Mouse (Mus musculus): ENCODE measurements around the gene Ctdsp2. TPM values are rescaled to one million over a fixed set of nuclear protein-coding genes. Genes with fewer than 3 reads are reported as not detected.

Ctdsp2 gene
- total and polyA plus RNA-seq, 3 experiments = 8.9 to 21.9 (median 20.2) TPM

DNA sequence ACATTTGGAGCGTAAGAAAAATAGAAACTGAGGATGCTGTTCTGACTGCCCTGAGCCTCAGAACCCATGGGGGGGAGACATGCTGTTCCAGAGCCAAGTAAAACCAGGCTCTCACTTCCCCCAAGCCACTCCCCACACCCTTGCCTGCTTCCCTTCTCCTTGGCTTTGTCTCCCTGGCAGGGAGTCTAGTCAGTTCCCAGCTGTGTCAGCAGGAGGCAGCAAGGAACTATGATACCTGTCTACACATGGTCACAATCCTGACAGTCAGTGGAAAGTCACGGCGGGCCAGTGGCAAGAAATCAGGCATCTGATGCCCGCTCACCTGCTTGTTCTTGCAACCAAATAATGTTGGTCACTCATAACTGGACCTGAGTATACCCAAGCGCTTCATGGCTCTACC is 38.0 kb downstream of the Ctdsp2 start:
- Histone ChIP-seq H3K4me1 (ENCODE audit: control insufficient read depth in 1 of 2, insufficient read depth in 2 of 2) (no peaks in the 10 kb centered on the region), H3K27me3 (replicated peaks) (no peaks in the 10 kb centered on the region), H3K4me2 (ENCODE audit: insufficient read depth, low read depth, poor library complexity, severe bottlenecking) (no peak overlapping the region), H3K79me2 (replicated peaks; ENCODE audit: control insufficient read depth, extremely low read depth, insufficient read depth, poor library complexity, severe bottlenecking) (no peaks in the 10 kb centered on the region), H3K9ac (ENCODE audit: insufficient read depth, low read depth) (no peak overlapping the region), H3K9me3 (replicated peaks; ENCODE audit: low read length) (no peaks in the 10 kb centered on the region), H3K4me3 (replicated peaks in 1 of 3; ENCODE audit: low read depth in 2 of 3, low read length in 2 of 3, poor library complexity in 1 of 3) (no peak overlapping the region), H3K27ac (ENCODE audit: insufficient read depth, low read depth) (no peak overlapping the region), H3K36me3 (replicated peaks in 1 of 2; ENCODE audit: control insufficient read depth in 1 of 2, insufficient read depth in 1 of 2, low read length in 1 of 2) (peaks cover 0 to 55% of the 10 kb centered on the region in 2 experiments)
- TF ChIP-seq GABPA (IDR thresholded peaks at IDR 0.05; ENCODE audit: insufficient replicate concordance, low read depth, low read length) (no peak), ETS1 (conservative IDR thresholded peaks at IDR 0.05; ENCODE audit: low read depth, low read length) (no peak), RAD21 (IDR thresholded peaks at IDR 0.05; ENCODE audit: low read depth, low read length) (peak; percentile 55), POLR2A (IDR thresholded peaks at IDR 0.05; ENCODE audit: low read depth, low read length) (no peak), TBP (conservative IDR thresholded peaks at IDR 0.05; ENCODE audit: low read depth, low read length) (no peak), PAX5 (IDR thresholded peaks at IDR 0.05; ENCODE audit: low read length) (no peak), MAFK (IDR thresholded peaks at IDR 0.05; ENCODE audit: insufficient replicate concordance, low read length) (no peak), CHD1 (IDR thresholded peaks at IDR 0.05; ENCODE audit: low read depth, low read length) (no peak), SMC3 (IDR thresholded peaks at IDR 0.05; ENCODE audit: low read depth, low read length) (peak; percentile 40), CTCF (conservative IDR thresholded peaks at IDR 0.05 in 1 of 2, IDR thresholded peaks at IDR 0.05 in 1 of 2; ENCODE audit: low read depth in 2 of 2, low read length in 2 of 2) (peak in 1 of 2 experiments; percentile 51; a peak in 2 of 4 replicates), UBTF (IDR thresholded peaks at IDR 0.05; ENCODE audit: low read depth, low read length) (no peak), MAZ (IDR thresholded peaks at IDR 0.05; ENCODE audit: low read depth, low read length) (no peak), E2F4 (IDR thresholded peaks at IDR 0.05; ENCODE audit: insufficient replicate concordance, low read depth, low read length) (no peak), SIN3A (IDR thresholded peaks at IDR 0.05; ENCODE audit: low read length) (no peak), CHD2 (IDR thresholded peaks at IDR 0.05; ENCODE audit: low read length) (no peak), BHLHE40 (IDR thresholded peaks at IDR 0.05; ENCODE audit: low read depth, low read length) (no peak), EP300 (IDR thresholded peaks at IDR 0.05; ENCODE audit: low read length) (no peak), ZMIZ1 (IDR thresholded peaks at IDR 0.05; ENCODE audit: low read depth, low read length) (no peak), USF2 (conservative IDR thresholded peaks at IDR 0.05; ENCODE audit: low read depth, low read length) (no peak), MEF2A (IDR thresholded peaks at IDR 0.05; ENCODE audit: borderline replicate concordance, low read depth, low read length) (no peak), IRF4 (IDR thresholded peaks at IDR 0.05; ENCODE audit: low read depth, low read length) (no peak), TCF12 (IDR thresholded peaks at IDR 0.05; ENCODE audit: low read depth, low read length) (no peak), HCFC1 (IDR thresholded peaks at IDR 0.05; ENCODE audit: low read depth, low read length) (no peak), MXI1 (IDR thresholded peaks at IDR 0.05; ENCODE audit: low read depth, low read length) (no peak)
- DNase-seq (ENCODE audit: extremely low read depth) = no peak
- in situ Hi-C loops (cut with MboI; ENCODE audit: low pct_ligation_motif_present, low pct_unique_long_range_greater_than_20kb, low sequenced_read_pairs) = no loop called here
- dilution Hi-C loops (cut with MboI; ENCODE audit: extremely low pct_ligation_motif_present, extremely low pct_unique_long_range_greater_than_20kb, low sequenced_read_pairs) = no loop called here
